Mouse (Mus musculus): ENCODE measurements around the gene Nup98.
A peak's percentile ranks its signal among the peaks of the same experiment; 100 is the strongest.

Gene Nup98

GRCm38 (mm10) chr7:102229814-102230213 is 19.8 kb upstream of the Nup98 start:
- no peak for DNase-seq

DNA sequence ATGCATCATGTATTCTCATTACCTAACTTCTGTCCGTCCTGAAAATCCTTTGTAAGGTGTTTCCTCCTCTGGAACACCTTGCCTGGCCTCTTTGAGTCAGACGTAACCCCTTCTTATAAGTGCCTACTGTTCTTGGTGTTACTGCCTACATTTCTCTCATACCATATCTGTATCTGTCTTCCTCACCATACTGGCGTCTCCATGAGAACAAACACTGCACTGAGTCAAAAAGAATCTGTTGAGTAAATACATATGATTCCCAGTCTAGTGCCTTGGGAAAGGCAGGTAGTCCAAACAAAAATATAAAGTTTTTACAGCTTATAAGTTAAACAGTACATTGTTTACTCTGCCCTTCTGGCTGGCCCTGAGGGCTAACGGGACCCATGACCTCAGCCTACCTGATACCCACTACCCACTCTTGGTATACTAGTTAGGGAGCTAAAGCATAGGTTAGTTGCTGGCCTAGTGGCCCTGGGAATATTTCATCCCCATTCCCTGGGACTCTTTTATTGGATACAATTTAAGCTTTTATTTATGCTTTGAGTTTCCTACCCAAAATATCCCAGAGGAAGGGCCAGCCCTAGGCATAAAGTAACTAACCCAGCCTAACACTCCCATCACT is 18.2 kb upstream of the Nup98 start:
- DNase-seq, result no peak

DNA sequence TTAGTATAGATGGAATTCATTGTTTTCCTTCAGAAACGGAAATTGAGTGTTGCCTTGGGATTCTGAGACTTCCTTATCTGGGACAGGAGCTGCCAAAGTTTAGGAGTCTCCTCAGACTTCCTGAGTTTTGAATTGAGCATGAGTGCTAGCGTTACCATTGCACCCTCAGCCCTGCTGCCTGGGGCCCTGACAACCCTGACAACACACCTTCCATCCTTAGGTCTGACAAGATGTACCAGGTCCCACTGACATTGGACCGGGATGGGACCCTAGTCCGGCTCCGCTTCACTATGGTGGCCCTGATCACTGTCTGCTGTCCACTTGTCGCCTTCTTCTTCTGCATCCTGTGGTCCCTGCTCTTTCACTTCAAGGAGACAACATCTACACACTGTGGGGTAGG is 16.1 kb upstream of the Nup98 start:
- no peak for DNase-seq

DNA sequence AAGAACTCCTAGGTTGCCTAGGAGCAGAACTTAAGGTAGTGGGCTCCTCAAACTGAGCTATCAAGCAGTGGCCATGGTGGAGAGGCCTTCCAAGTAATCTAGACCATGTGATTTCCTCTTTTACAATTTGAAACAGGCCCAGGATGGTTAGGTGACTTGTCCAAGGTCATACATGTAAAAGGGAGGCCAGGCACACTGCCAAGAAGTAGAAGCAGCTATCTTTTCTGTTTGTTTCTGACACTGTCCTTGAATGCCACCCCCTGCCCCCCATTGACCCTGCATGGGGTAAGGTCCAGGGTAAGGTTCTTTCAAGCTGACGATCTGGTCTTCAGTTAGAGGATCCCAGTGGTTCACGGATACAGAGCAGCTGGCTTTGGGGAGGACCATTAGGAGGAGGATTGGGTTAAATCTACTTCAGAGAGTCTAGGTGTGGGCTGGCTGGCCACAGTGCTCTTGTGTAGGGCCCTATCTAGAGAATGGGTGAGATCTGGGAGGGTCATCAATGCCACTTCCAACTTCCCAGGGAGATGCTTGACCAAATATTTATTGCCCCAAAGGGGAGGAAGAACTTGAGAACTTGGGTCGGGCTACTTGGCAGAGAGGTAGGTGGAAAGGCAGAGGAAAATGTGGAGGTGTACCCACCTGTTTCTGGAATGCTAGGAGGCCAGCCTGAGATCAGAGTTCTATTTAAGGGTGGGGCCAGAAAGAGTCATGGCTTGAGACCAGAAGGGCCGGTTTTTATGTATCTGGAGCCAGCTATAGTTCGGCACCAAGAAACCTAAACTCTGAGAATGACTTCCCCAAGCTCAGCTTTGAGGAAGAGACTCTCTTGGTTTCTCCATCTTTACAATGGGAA is 14.1 kb upstream of the Nup98 start:
- DNase-seq, result peak; percentile 31

DNA sequence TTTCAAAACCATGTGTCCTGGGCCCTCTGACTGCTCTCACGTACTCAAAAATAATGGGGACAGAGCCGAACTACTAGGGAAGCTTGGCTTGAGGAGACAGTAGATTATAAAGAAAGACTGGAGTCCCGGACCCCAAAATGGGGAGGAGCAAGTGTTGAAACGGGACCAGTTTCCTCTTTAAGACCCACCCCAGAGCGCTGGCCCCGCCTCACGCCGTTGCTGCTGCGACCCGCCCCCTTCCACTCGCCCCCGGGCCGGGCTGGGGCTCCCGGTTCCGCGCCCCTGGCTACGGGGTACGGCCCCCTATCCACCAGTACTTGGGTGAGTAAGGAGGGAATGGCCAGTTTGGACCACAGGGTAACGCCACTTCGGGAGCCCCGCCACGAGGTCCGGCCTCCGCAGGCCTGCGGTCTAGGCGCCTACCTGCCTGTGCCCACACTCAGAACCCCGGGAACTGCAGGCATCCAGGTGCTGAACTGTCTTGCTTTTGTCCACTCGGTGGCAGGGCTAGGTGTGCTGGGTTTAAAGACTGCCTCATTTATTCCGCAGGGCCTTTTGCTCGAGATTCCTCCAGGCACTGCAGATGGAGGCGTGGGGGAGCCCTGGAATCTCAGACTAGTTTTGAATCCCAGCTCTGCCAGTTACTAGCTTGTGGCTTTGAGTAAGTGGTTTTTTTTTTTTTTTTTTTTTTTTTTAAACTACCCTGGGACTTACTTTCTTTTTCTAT is 13.0 kb upstream of the Nup98 start:
- DNase-seq, result peak; percentile 72

- peak; percentile 64 for DNase-seq
Measured at GRCm38 (mm10) chr7:102222336-102222735, 12.4 kb upstream of the Nup98 start.

DNA sequence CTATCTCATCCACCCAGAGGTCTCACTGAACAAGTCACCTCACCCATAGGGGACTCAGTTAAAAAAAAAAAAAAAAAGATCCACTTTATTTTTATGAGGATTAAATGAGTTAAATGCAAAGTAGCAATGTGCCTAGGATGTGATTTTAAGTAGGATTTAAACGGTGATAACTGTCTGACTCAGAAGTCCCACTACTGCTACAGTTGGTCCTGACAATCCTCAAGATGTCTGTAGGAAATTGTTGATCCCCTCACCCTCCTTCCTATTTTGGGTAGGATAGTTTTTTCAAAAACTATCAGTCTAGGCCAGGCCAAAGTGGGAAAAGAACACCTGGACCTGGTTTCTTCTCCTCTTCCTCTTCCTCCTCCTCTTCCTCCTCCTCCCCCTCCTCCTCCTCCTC is 11.9 kb upstream of the Nup98 start:
- DNase-seq, result no peak

DNA sequence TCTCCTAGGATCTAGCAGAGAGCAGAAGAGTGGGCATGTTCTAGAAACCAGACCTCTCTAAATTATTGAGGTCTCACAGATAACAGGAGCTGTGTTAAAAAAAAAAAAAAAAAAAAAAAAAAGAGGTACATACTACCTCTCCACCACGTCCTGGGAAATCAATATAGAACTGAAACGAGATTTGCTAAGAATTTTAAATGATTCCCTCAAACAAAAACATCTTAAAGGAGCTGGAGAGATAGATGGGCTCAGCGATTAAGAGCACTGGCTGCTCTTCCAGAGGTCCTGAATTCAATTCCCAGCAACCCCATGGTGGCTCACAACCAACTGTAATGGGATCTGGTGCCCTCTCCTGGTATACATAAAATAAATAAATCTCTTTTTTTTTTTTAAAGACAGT is 1.1 kb upstream of the Nup98 start:
- DNase-seq, result no peak

DNA sequence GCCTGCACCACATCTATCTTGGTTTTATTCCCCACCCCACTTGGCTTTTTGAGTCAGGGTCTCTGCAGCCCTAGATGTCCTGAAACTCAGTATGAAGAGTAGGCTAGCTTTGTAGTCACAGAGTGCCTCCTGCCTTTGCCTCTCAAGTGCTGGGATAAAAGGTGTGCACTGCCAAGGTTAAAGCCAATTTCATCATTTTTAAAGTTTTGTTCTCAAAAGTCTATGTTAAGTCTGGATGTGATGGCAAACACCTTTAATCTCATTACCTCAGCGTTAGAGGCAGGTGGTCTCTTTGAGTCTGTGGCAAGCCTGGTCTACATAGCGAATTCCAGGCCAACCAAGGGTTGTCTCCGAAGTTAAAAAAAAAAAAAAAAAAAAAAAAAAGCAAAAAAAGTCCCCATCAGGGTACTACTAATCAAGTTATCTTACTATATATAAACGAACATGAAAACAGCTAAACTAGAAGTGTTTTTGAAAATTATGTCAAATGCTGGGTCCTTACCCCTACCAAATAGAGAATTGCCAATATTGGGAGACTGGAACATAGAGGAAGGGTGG is 1.1 kb downstream of the Nup98 start:
- DNase-seq, result no peak

- no peak for DNase-seq
Measured at GRCm38 (mm10) chr7:102205646-102206045, 4.3 kb downstream of the Nup98 start.

DNA sequence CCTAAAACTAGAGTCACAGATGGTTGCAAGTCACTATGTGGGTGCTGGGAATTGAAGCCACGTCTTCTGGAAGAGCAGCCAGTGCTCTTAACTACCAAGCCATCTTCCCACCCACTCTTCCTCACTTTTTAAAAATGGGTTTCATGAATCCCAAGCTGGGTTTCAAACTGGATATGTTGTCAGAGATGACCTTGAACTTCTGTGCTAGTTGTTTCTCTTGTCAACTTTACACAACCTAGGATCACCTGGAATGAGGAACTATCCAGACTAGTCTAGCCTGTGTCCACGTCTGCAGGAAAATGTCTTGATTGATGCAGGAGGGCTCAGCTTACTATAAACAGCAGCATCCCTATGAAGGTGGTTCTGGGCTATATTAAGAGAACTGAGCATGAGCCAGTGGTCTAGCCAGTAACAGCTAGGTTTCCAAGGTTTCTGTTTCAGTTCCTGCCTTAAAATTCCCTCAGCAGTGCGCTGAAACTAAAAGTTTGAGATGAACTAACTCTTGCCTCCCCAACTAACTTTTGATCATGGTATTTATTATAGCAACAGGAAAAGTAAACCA is 5.6 kb downstream of the Nup98 start:
- DNase-seq, result no peak

DNA sequence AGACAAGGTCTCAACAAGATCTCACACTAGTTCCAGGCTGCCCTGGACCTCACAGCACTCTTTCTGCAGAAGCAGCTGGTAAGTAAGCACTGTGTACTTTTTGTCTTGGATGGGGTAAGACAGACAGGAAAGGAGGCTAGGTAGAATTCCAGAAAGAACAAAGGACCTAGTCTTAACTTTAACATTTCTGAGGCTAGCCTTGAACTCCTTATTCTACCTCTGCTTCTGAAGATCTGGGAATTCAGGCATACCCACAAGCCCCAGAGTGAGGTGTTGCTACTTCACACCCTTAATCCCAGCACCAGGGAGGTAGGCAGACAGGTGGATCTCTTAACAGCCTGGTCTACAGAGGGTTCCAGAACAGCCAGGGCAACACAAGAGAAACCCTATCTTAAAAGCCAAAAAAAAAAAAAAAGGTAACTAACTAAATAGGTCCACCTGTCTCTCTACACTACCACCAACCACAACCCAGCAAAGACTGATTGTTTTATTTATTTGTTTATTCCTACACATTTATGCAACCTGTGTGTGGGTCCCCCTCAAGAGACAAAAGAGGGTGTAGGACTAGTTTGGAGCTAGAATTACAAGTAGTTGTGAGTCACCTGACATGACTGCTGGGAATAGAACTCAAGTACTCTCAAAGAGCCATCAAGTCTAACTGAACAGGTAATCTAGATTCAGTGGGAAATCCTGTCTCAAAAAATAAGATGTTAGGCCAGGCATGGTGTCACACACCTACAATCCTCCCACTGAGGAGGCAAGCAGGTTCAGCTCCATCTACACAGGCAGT is 8.8 kb downstream of the Nup98 start:
- no peak for DNase-seq

GRCm38 (mm10) chr7:102200576-102200975 is 9.4 kb downstream of the Nup98 start:
- DNase-seq, result no peak

DNA sequence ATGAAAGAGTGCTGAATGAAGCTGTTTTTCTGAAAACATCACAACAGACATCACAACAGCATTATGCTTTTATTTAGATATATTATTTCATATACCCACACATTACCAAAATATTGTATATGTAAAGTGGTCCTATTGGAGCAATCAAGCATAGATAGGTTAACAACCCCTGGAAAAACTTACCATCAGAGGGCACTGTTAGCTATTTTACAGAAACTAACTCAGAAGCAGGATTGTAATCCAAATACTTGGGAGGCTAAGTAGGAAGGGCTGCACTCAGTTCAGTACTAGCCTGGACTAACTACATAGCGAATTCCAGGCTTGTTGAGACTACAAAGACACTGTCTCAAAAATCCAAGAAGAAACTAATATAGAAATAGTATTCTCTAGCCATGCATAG is 17.6 kb downstream of the Nup98 start:
- peak; percentile 42 for DNase-seq

- DNase-seq, result no peak
Measured at GRCm38 (mm10) chr7:102183849-102184248, 26.1 kb downstream of the Nup98 start.

DNA sequence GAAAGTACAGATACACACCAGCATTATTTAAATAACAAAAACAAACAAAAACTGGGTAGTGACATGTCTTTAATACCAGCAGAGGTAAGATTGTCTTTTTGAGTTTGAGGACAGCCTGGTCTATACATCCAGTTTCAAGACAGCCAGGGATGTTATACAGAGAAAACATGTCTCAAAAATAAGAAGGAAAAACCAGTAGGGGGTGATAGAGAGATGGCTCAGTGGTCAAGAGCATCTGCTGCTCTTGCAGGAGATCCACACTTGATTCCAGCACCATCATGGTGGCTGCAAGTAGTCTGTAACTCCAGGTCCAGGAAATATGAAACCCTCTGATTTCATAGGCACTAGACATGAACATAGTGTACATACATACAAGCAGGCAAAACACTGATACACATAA is 39.7 kb downstream of the Nup98 start:
- DNase-seq, result no peak

GRCm38 (mm10) chr7:102153691-102154090 is 56.3 kb downstream of the Nup98 start:
- no peak for DNase-seq

DNA sequence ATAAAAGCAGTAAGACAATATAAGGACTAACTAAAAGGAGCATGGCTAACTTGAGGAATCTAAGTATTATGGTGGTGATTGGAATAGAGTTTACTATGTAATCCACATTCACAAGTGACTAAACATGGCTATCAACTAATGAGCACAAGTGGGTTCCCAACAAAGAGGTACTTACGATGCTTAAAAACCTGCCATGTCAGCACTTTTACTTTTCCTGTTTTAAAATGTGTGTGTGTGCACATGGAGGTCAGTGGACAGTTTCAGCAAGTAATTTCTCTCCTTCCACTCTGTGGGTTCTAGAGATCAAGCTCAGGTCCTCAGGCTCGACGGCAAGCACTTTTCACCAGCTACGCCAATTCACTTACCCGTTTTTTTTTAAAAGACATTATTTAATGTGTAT is 72.1 kb downstream of the Nup98 start:
- DNase-seq, result no peak

DNA sequence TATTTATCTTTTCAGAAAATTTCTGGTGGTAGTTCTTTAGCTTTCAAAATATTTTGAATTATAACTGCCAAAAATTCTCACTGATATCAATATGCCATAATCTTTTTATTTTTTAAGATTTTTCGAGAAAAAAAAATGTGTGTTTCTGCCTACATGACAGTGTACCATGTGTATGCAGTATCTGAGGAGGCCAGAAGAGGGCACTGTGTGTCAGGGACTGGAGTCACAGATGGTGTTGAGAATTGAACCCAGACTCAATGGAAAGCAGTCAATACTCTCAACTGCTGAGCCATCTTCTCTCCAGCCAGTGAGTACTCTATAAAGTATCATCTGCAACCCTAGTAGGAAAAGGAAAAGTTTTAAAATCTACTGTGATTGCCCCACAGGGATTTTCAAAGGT is 72.5 kb downstream of the Nup98 start:
- peak; percentile 26 for DNase-seq

DNA sequence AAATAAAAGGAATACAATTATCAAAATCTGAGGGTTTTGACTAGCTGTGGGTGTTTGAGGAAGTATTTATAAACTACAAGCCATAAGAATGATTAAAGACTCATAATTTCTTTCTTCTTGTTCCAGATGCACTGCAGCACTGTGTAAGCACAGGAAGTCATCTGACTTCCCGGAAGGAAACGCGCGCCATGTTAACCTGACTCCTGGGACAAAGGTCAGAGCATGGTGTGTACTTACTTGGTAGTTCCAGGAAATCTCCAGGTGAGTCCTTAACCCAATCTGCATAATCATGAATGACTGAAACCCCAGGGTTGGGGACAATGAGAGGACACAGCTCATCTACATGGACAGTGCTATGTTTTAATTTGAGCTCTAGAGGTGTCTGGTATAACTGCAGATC is 77.6 kb downstream of the Nup98 start:
- DNase-seq, result peak; percentile 27

DNA sequence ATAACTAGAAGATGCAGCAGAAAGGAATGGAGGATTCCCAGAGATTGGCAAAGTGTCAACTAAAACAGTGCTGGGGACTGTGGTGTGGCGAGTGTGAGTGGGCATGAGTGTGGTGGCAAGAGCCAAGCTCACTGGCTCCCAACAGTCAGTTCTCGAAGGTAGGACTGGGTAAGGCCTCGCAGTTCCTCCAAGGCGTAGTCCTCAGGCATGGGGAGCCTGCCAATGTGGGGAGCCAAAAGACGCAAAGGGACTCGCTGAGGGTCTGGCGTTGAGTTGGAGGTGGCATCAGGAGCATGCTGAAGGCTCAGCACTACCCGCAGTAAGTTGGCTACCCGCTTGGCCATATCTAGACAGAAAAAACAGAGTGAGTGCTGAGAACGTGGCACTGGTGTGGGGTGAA is 89.7 kb downstream of the Nup98 start:
- no peak for DNase-seq

DNA sequence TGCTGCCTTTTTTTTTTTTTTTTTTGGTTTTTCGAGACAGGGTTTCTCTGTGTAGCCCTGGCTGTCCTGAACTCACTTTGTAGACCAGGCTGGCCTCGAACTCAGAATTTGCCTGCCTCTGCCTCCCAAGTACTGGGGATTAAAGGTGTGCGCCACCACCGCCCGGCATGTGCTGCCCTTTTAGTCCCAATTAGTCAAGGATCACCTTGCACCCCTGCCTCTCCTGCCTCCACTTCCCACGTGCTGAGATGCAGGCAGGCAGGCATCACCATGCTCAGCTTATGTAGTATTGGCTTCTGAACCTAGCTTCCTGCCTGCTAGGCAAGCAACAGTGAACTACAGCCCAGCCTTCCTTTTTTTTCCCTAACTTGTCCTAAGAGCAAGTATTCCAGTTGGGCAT is 92.6 kb downstream of the Nup98 start:
- DNase-seq, result no peak

Measured in kidney, adult 9 months (tissue).